Mouse (Mus musculus): Measurements from ENCODE around the gene Ano10.

DNA sequence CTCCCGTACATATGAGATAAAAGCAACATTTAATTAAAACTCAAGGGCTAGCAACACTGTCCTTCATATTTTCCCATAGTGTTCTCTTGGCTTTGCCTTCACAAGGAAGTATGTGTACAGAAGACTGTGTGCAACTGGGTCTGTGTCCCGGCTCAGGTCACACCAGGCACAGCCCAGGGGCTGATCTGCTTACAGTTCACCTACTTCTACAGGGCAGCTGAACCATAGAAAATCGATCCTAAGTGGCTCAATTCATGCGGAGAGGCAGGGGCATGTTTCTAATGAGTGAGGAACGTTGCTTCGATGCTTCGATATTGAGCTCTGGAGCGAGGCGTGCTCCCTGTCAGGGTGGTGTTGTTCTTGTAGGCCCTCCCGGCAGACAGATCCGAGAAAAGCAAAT, 21.3 kb upstream of the Ano10 start:
- TF ChIP-seq POLR2A (IDR thresholded peaks at IDR 0.05; ENCODE audit: low read depth, low read length) (no peak), CTCF (conservative IDR thresholded peaks at IDR 0.05; ENCODE audit: insufficient read depth, insufficient read length, low read depth, low read length) (no peak)

Data from kidney, adult 2 months (tissue).